ENCODE assay signal across 8 mouse cellular contexts in genomic region chr2:3629741-3630140, GRCm38 (mm10). TPM values are rescaled to one million over a fixed set of nuclear protein-coding genes. Genes with fewer than 3 reads are reported as not detected.
DNase-seq lines count a peak whose midpoint lies in the region; ATAC-seq and TF ChIP-seq lines count a peak whose summit lies in the region.

No protein-coding gene starts in this region.

- ATAC-seq in intestine, embryonic 14.5 days (replicated peaks; ENCODE audit: low FRiP score, low TSS enrichment, low read depth) = no peak
- no peak for ATAC-seq in intestine, embryonic 15.5 days

- no peaks in the 10 kb centered on the region for H3K36me3 ChIP-seq in intestine, embryonic 14.5 days (ENCODE audit: control insufficient read depth, insufficient read depth, low read length)
- no peaks in the 10 kb centered on the region for H3K36me3 ChIP-seq in intestine, embryonic 15.5 days

- H3K27me3 ChIP-seq in intestine, embryonic 14.5 days (replicated peaks; ENCODE audit: control insufficient read depth, insufficient read depth, low read length) = no peaks in the 10 kb centered on the region
- no peaks in the 10 kb centered on the region for H3K27me3 ChIP-seq in intestine, embryonic 15.5 days (replicated peaks)

- TF ChIP-seq CTCF in embryonic fibroblast, embryonic 13.5 days (IDR thresholded peaks at IDR 0.05; ENCODE audit: borderline replicate concordance, insufficient read depth, low read length) = 0 out of 2 replicates have a peak, but pooled peaks have one; percentile 14

- no peak overlapping the region for H3K4me3 ChIP-seq in intestine, embryonic 14.5 days (ENCODE audit: low read depth, low read length)
- no peak overlapping the region for H3K4me3 ChIP-seq in intestine, embryonic 15.5 days (replicated peaks)
- no peak overlapping the region for H3K4me3 ChIP-seq in embryonic fibroblast, embryonic 13.5 days (ENCODE audit: insufficient read depth, low read length)

- H3K9ac ChIP-seq in intestine, embryonic 14.5 days (ENCODE audit: low read length) = no peak overlapping the region
- H3K9ac ChIP-seq in intestine, embryonic 15.5 days = no peak overlapping the region

- no peaks in the 10 kb centered on the region for H3K4me1 ChIP-seq in intestine, embryonic 14.5 days (replicated peaks; ENCODE audit: control insufficient read depth, insufficient read depth, low read length)
- H3K4me1 ChIP-seq in intestine, embryonic 15.5 days (replicated peaks) = no peaks in the 10 kb centered on the region
- no peaks in the 10 kb centered on the region for H3K4me1 ChIP-seq in embryonic fibroblast, embryonic 13.5 days (ENCODE audit: control insufficient read depth, insufficient read depth, low read length)

- no peak overlapping the region for H3K4me2 ChIP-seq in intestine, embryonic 14.5 days (ENCODE audit: low read length)
- no peak overlapping the region for H3K4me2 ChIP-seq in intestine, embryonic 15.5 days (replicated peaks)

- DNase-seq in intestine, embryonic 14.5 days (ENCODE audit: low spot score) = peak; percentile 41
- peak; percentile 9 for DNase-seq in right cerebral cortex, postnatal 4 days
- no peak for DNase-seq in right cerebral cortex, adult 2 months (ENCODE audit: low spot score in 2 of 2)
- DNase-seq in thymus, postnatal 36 days = peak; percentile 56 to 62
- no peak for DNase-seq in left cerebral cortex, adult 18-20 months (ENCODE audit: low spot score in 2 of 2)
- DNase-seq in left cerebral cortex, adult 9 months (ENCODE audit: low spot score in 2 of 2) = no peak

- 88% methylated on average over 5 of the region's 5 CpGs for WGBS in intestine, embryonic 14.5 days
- 78% methylated on average over 5 of the region's 5 CpGs for WGBS in intestine, embryonic 15.5 days

- no peaks in the 10 kb centered on the region for H3K9me3 ChIP-seq in intestine, embryonic 14.5 days (ENCODE audit: control insufficient read depth, low read length)
- no peaks in the 10 kb centered on the region for H3K9me3 ChIP-seq in intestine, embryonic 15.5 days

- TF ChIP-seq POLR2A in embryonic fibroblast, embryonic 13.5 days (IDR thresholded peaks at IDR 0.05; ENCODE audit: low read depth, low read length) = no peak

- no peak overlapping the region for H3K27ac ChIP-seq in intestine, embryonic 14.5 days (ENCODE audit: low read depth)
- no peak overlapping the region for H3K27ac ChIP-seq in intestine, embryonic 15.5 days
- no peak overlapping the region for H3K27ac ChIP-seq in embryonic fibroblast, embryonic 13.5 days (ENCODE audit: insufficient read depth, low read length)

RNA-seq across cellular contexts. Expression of gene Fam107b, which starts 59.5 kb away (rescaled TPM):
- polyA plus RNA-seq in intestine, embryonic 14.5 days (2014; fragmentation: Nextera tagmentation; extraction: Ambion mirVana) = 61.2 and 67.1 TPM in 2 replicates
- polyA plus RNA-seq in intestine, embryonic 15.5 days (2015; fragmentation: Nextera tagmentation; extraction: Ambion mirVana) = 41.0 and 44.7 TPM in 2 replicates
- polyA plus RNA-seq in embryonic fibroblast, embryonic 13.5 days (2011; ENCODE audit: insufficient read length, low read depth, missing spikeins) = 28.2 and 34.4 TPM in 2 replicates
- 1 to 10 TPM; 7.7 to 9.3 TPM for total RNA-seq in left cerebral cortex, adult 18-20 months (2021)

Comparison
In these comparisons a context has a peak if more than half of its experiments do, and no peak if none do; other contexts are left out.
1. DNase-seq: peak in intestine, embryonic 14.5 days (single experiment), right cerebral cortex, postnatal 4 days (single experiment) and thymus, postnatal 36 days (2 of 2); none in right cerebral cortex, adult 2 months (0 of 2), left cerebral cortex, adult 18-20 months (0 of 2) and left cerebral cortex, adult 9 months (0 of 2).